Mouse (Mus musculus) cortical plate, adult 2 months (tissue): ENCODE measurements around the gene Slit3.

Experiments
- CTCF ChIP-seq: fragments of 200-500 bp; IDR thresholded peaks from 2 replicates; pipeline ENCODE4 v1.5.1; 2011; ENCODE audit warnings: mild to moderate bottlenecking, control low read depth, low read length; ENCODE audit not compliant: insufficient read depth; ENCODE audit errors: extremely low read depth
- POLR2A ChIP-seq: fragments of 200-500 bp; IDR thresholded peaks from 2 replicates; pipeline ENCODE4 v1.6.1; 2011; ENCODE audit warnings: mild to moderate bottlenecking, low read length, control low read depth; ENCODE audit not compliant: insufficient read depth; ENCODE audit errors: extremely low read depth

- TF ChIP-seq POLR2A = no peak
- TF ChIP-seq CTCF = no peak
These were observed 607.2 kb downstream of the Slit3 start for GRCm38 (mm10) chr11:35728200-35728599.
